Mouse (Mus musculus): ENCODE data around the gene Hist1h2bh. TPM values are rescaled to one million over a fixed set of nuclear protein-coding genes. Genes with fewer than 3 reads are reported as not detected.
A peak's percentile ranks its signal among the peaks of the same experiment; 100 is the strongest.

Hist1h2bh gene
- polyA plus RNA-seq, 1 experiment from 2014 or later, result 1.6 TPM

DNA sequence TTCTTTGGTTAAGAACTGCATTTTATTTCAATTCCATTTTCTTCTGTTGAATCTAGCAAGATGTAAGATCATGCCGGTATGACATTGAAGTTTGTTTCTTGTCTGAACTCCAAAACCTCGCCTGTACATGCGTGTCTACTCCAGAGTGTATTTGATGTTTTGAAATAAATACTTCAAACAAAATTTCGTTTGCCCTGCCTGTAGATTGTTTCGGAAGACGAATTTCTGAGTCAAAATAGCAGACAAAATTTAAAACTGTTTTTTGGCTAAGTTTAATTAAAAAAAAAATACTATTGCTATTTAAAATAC, 24.9 kb downstream of the Hist1h2bh start:
- WGBS, result under 1% methylated on average over 6 of the region's 6 CpGs
- peak overlapping the region; percentile 59 for H3K4me3 ChIP-seq (ENCODE audit: low read depth, low read length)
- DNase-seq (ENCODE audit: low spot score), result no peak
- H3K27ac ChIP-seq (ENCODE audit: low read depth, low read length), result no peak overlapping the region
- H3K9me3 ChIP-seq (ENCODE audit: control insufficient read depth, low read length), result no peaks in the 10 kb centered on the region
- no peaks in the 10 kb centered on the region for H3K27me3 ChIP-seq (replicated peaks; ENCODE audit: control insufficient read depth, insufficient read depth, low read length)
- peaks cover 16% of the 10 kb centered on the region for H3K4me1 ChIP-seq (replicated peaks; ENCODE audit: control insufficient read depth, insufficient read depth, low read length)
- H3K9ac ChIP-seq (ENCODE audit: low read depth, low read length), result peak overlapping the region; percentile 57; the same call in 1 of the 2 replicates
- ATAC-seq (replicated peaks; ENCODE audit: low FRiP score), result no peak
- no peaks in the 10 kb centered on the region for H3K36me3 ChIP-seq (ENCODE audit: control insufficient read depth, insufficient read depth, low read length)
- H3K4me2 ChIP-seq, result peak overlapping the region; percentile 92

DNA sequence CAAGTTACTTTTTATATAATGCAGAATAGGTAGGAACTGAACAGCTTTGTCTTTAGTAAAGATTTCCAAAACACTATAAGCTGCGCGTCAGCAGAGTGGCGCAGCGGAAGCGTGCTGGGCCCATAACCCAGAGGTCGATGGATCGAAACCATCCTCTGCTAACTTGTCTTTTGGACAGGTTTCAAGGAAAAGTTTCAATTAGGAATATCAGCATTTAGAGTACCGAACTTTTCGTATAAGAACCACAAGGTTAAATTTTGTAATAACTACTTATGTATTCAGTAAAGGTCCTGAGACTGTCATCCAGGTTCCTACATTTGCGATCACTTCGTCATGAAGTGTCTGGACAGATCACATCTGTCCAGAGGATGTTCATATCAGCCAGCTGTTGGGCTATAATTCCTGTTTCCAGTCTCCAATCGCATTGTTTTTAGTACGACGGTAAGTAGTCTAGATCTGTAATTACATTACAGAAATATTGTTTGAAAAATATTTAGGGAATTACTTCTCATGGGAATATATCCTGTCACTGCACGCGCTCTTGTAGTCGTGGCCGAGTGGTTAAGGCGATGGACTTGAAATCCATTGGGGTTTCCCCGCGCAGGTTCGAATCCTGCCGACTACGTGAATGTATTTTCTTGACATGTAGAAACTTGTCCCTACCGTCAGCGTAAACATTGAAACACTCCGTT, 25.4 kb downstream of the Hist1h2bh start:
- DNase-seq (ENCODE audit: low spot score) (peak; percentile 80), ATAC-seq (replicated peaks; ENCODE audit: low FRiP score) (peak; percentile 80)
- no peaks in the 10 kb centered on the region for H3K9me3 ChIP-seq (ENCODE audit: control insufficient read depth, low read length)
- H3K4me2 ChIP-seq, result peak overlapping the region; percentile 92
- H3K4me3 ChIP-seq (ENCODE audit: low read depth, low read length), result peak overlapping the region; percentile 59
- H3K9ac ChIP-seq (ENCODE audit: low read depth, low read length), result peak overlapping the region; percentile 64
- H3K27me3 ChIP-seq (replicated peaks; ENCODE audit: control insufficient read depth, insufficient read depth, low read length), result no peaks in the 10 kb centered on the region
- under 1% methylated on average over 27 of the region's 27 CpGs for WGBS
- H3K27ac ChIP-seq (ENCODE audit: low read depth, low read length), result peak overlapping the region; percentile 70
- H3K36me3 ChIP-seq (ENCODE audit: control insufficient read depth, insufficient read depth, low read length), result no peaks in the 10 kb centered on the region
- H3K4me1 ChIP-seq (replicated peaks; ENCODE audit: control insufficient read depth, insufficient read depth, low read length), result peaks cover 16% of the 10 kb centered on the region

DNA sequence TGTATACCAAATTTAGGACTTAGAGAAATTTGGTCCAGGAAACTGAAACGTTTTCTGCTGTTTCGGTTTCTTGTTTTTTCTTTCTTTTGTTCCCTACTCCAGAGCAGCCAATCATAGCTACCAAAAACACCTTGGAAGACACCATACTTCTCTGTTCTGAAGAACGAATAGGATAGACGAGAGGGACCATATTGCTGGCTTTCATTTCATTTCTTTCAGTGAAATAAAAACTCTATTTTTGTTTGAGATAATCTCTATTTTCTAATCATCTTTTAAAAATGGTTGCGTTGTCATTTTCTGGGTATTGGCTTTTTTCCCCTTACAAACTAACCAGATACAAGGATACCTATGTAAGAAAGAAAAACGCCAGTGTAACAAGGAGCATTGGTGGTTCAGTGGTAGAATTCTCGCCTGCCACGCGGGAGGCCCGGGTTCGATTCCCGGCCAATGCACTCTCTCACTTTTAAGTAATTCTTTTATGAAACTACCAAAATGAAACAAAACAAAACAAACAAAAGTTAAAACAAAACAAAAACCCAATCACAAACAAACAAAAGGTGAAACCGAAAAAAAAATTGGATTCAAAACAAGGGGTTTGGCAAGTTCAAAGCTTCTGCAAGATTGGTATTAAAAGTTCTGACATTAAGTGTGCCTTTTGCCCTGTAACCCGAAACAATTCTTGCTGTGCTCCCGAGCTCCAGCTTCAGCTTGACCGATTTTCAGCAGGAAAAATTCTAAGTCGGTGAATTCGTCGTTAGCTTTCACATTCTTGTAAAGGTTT, 26.2 kb downstream of the Hist1h2bh start:
- DNase-seq (ENCODE audit: low spot score), result no peak
- peak; percentile 57 for ATAC-seq (replicated peaks; ENCODE audit: low FRiP score)

DNA sequence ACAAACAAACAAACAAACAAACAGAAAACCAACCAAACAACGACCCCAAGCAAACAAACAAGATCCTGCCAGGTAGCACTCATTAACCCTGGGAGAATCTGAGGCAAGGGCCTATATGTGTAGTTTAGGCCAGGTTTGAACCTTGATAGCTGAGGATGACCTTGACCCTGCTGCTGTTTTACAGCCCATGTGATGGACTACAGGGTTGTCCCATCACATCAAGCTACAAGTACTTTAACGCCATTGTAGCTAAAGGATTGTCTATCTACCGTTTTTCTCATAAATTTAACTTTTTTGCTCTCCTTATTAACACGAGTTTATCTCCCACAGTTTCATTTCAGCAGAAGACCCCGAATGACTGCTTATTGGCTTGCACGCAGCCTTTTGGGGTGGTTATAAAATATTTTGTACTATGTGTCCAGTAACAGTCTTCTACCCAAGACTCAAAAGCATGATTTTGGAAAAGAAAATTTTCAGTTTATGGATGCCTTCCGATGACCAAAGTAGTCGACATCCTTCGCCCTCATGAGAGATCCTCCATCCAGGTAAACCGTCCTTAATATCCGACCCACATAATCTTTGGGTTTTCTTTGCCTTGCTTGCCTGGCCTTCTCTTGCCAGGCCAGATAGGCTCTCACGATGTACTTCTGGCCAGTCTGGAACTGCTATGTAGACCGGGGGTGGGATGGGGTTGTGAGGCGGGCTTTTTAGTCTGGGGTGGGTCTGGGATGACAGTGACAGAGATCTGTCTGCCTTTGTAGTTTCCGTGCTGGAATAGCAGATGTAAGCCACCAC, 27.2 kb downstream of the Hist1h2bh start:
- 55% methylated on average over 15 of the region's 15 CpGs for WGBS
- ATAC-seq (replicated peaks; ENCODE audit: low FRiP score), result no peak
- H3K36me3 ChIP-seq (ENCODE audit: control insufficient read depth, insufficient read depth, low read length), result no peaks in the 10 kb centered on the region
- no peak overlapping the region for H3K27ac ChIP-seq (ENCODE audit: low read depth, low read length)
- H3K9me3 ChIP-seq (ENCODE audit: control insufficient read depth, low read length), result no peaks in the 10 kb centered on the region
- no peak for DNase-seq (ENCODE audit: low spot score)
- H3K4me3 ChIP-seq (ENCODE audit: low read depth, low read length), result peak overlapping the region; percentile 59
- peak overlapping the region; percentile 92 for H3K4me2 ChIP-seq
- peak overlapping the region; percentile 50 for H3K9ac ChIP-seq (ENCODE audit: low read depth, low read length)
- peaks cover 11% of the 10 kb centered on the region for H3K4me1 ChIP-seq (replicated peaks; ENCODE audit: control insufficient read depth, insufficient read depth, low read length)
- H3K27me3 ChIP-seq (replicated peaks; ENCODE audit: control insufficient read depth, insufficient read depth, low read length), result no peaks in the 10 kb centered on the region

More for the DNA sequence above, 26.2 kb downstream of the Hist1h2bh start:
- Histone ChIP-seq H3K27me3 (replicated peaks; ENCODE audit: control insufficient read depth, insufficient read depth, low read length) (no peaks in the 10 kb centered on the region), H3K9me3 (ENCODE audit: control insufficient read depth, low read length) (no peaks in the 10 kb centered on the region), H3K4me3 (ENCODE audit: low read depth, low read length) (peak overlapping the region; percentile 59), H3K4me1 (replicated peaks; ENCODE audit: control insufficient read depth, insufficient read depth, low read length) (peaks cover 13% of the 10 kb centered on the region), H3K4me2 (peak overlapping the region; percentile 92), H3K9ac (ENCODE audit: low read depth, low read length) (peak overlapping the region; percentile 64; the same call in 1 of the 2 replicates), H3K27ac (ENCODE audit: low read depth, low read length) (peak overlapping the region; percentile 70), H3K36me3 (ENCODE audit: control insufficient read depth, insufficient read depth, low read length) (no peaks in the 10 kb centered on the region)
- WGBS, result under 1% methylated on average over 19 of the region's 19 CpGs

DNA sequence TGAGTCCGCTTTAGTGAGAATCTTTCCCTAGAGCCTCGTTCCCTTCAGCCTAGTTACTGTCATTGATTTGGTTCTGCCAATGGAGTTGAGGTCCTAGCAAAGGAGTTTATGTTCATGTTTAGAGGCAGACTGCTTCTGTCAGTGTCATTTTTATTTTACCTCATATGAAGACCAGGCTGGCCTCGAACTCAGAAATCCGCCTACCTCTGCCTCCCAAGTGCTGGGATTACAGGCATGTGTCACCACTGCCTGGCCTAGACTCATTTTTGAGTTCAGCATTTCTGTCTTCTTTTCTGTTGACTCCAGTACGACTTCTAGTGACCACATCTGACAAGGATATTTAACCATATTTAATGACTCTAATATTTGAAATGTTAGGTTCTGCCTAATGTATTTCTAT, 27.9 kb downstream of the Hist1h2bh start:
- no peak overlapping the region for H3K9ac ChIP-seq (ENCODE audit: low read depth, low read length)
- no peaks in the 10 kb centered on the region for H3K9me3 ChIP-seq (ENCODE audit: control insufficient read depth, low read length)
- H3K27ac ChIP-seq (ENCODE audit: low read depth, low read length), result no peak overlapping the region
- 66% methylated on average over 5 of the region's 5 CpGs for WGBS
- H3K27me3 ChIP-seq (replicated peaks; ENCODE audit: control insufficient read depth, insufficient read depth, low read length), result no peaks in the 10 kb centered on the region
- no peak overlapping the region for H3K4me3 ChIP-seq (ENCODE audit: low read depth, low read length)
- H3K4me2 ChIP-seq, result no peak overlapping the region
- H3K4me1 ChIP-seq (replicated peaks; ENCODE audit: control insufficient read depth, insufficient read depth, low read length), result peaks cover 8% of the 10 kb centered on the region
- ATAC-seq (replicated peaks; ENCODE audit: low FRiP score), result no peak
- no peak for DNase-seq (ENCODE audit: low spot score)
- H3K36me3 ChIP-seq (ENCODE audit: control insufficient read depth, insufficient read depth, low read length), result no peaks in the 10 kb centered on the region

DNA sequence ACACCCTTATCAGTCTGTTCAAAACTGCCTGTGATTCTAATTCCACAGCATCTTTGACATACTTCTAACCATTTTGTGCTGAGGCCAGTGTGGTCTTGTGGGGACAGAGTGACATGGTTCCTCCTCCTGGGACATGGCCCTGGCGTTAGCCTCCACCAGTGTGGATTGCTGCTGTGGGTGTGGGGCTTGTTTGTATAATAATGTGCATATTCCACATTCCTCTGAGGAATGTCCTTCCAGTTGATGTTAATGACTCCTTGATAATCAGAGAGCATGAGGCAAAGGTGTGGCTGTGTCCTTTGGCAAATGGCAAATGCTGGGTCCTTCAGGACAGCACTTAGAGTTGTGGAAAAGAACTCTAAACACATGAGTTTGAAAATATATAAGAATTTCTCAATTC, 29.7 kb downstream of the Hist1h2bh start:
- Histone ChIP-seq H3K27me3 (replicated peaks; ENCODE audit: control insufficient read depth, insufficient read depth, low read length) (no peaks in the 10 kb centered on the region), H3K4me2 (no peak overlapping the region)
- 85% methylated on average over 1 of the region's 1 CpGs for WGBS

DNA sequence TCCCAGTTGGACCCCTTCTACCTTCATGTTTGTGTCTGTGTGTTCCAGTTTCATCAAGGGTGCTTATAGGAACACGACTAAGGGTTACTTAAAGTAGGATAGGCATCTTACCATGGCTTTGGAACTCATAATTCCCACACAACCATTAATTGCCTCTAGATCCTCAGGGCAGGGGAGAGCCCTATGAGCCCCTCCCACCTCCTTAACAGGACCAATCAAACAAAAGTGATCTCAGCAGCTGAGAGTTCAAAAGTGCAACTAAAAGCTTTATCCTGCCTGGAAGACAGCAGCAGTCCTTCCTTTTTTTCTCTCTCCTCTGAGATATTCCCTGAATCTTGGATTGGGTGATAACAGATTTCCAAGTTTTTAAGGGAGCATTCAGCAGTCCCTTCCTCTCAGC, 33.1 kb downstream of the Hist1h2bh start:
- Histone ChIP-seq H3K9ac (ENCODE audit: low read depth, low read length) (no peak overlapping the region), H3K4me3 (ENCODE audit: low read depth, low read length) (no peak overlapping the region), H3K4me2 (peak overlapping the region; percentile 3; the same call in 1 of the 2 replicates), H3K36me3 (ENCODE audit: control insufficient read depth, insufficient read depth, low read length) (no peaks in the 10 kb centered on the region), H3K27me3 (replicated peaks; ENCODE audit: control insufficient read depth, insufficient read depth, low read length) (no peaks in the 10 kb centered on the region), H3K27ac (ENCODE audit: low read depth, low read length) (no peak overlapping the region), H3K9me3 (ENCODE audit: control insufficient read depth, low read length) (no peaks in the 10 kb centered on the region), H3K4me1 (replicated peaks; ENCODE audit: control insufficient read depth, insufficient read depth, low read length) (peaks cover 18% of the 10 kb centered on the region)
- WGBS, result 31% methylated on average over 1 of the region's 1 CpGs
- ATAC-seq (replicated peaks; ENCODE audit: low FRiP score) (no peak), DNase-seq (ENCODE audit: low spot score) (no peak)

More for the DNA sequence above, 29.7 kb downstream of the Hist1h2bh start:
- DNase-seq (ENCODE audit: low spot score), result no peak
- ATAC-seq (replicated peaks; ENCODE audit: low FRiP score), result no peak
- Histone ChIP-seq H3K36me3 (ENCODE audit: control insufficient read depth, insufficient read depth, low read length) (no peaks in the 10 kb centered on the region), H3K4me3 (ENCODE audit: low read depth, low read length) (no peak overlapping the region), H3K4me1 (replicated peaks; ENCODE audit: control insufficient read depth, insufficient read depth, low read length) (peaks cover 3% of the 10 kb centered on the region; the same call in 1 of the 2 replicates), H3K9me3 (ENCODE audit: control insufficient read depth, low read length) (no peaks in the 10 kb centered on the region), H3K9ac (ENCODE audit: low read depth, low read length) (no peak overlapping the region), H3K27ac (ENCODE audit: low read depth, low read length) (no peak overlapping the region)

DNA sequence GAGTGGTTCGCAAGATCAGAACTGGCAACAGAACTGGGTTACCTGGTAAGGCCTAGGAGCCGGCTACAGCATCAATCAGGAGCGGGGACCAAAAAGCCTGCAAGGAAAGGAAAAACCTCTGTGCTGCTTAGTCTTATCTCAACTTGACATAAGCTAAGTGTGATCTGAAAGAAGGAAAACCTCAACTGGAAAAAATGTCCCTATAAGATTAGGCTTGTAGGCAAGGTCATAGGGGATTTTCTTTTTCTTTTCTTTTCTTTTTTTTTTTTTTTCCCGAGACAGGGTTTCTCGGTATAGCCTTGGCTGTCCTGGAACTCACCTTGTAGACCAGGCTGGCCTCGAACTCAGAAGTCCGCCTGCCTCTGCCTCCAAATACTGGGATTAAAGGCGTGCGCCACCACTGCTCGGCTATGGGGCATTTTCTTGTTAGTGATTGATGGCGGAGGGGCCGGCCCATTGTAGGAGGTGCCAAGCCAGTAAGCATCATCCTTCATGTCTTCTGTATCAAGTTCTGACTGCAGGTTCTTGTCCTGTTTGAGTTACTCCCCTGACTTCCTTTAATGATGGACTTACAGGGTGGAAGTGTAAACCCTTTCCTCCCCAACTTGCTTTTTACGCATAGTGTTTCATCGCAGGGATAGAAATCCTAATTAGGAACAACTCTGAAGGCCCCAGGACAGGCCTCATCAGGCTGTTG, 36.2 kb downstream of the Hist1h2bh start:
- peak overlapping the region; percentile 48 for H3K4me3 ChIP-seq (ENCODE audit: low read depth, low read length)
- 0 out of 2 replicates have a peak overlapping the region, but pooled peaks have one; percentile 31 for H3K9ac ChIP-seq (ENCODE audit: low read depth, low read length)
- H3K4me1 ChIP-seq (replicated peaks; ENCODE audit: control insufficient read depth, insufficient read depth, low read length), result peaks cover 33% of the 10 kb centered on the region
- H3K27ac ChIP-seq (ENCODE audit: low read depth, low read length), result peak overlapping the region; percentile 42; the same call in 1 of the 2 replicates
- H3K9me3 ChIP-seq (ENCODE audit: control insufficient read depth, low read length), result no peaks in the 10 kb centered on the region
- 8% methylated on average over 14 of the region's 14 CpGs for WGBS
- no peaks in the 10 kb centered on the region for H3K27me3 ChIP-seq (replicated peaks; ENCODE audit: control insufficient read depth, insufficient read depth, low read length)
- H3K4me2 ChIP-seq, result peak overlapping the region; percentile 90
- peak; percentile 85 for DNase-seq (ENCODE audit: low spot score)
- H3K36me3 ChIP-seq (ENCODE audit: control insufficient read depth, insufficient read depth, low read length), result no peaks in the 10 kb centered on the region
- peak; percentile 71 for ATAC-seq (replicated peaks; ENCODE audit: low FRiP score)

Measured in liver, embryonic 11.5 days (tissue).